Mouse (Mus musculus): Measurements from ENCODE around the gene Arl5a. TPM values are rescaled to one million over a fixed set of nuclear protein-coding genes. Genes with fewer than 3 reads are reported as not detected.

Gene Arl5a
- total and polyA plus RNA-seq, 3 experiments = 12.7 to 36.8 (median 14.4) TPM

- TF ChIP-seq GABPA (IDR thresholded peaks at IDR 0.05; ENCODE audit: low read depth, low read length) (no peak), GATA1 (IDR thresholded peaks at IDR 0.05; ENCODE audit: low read depth, low read length) (no peak), ZC3H11A (IDR thresholded peaks at IDR 0.05; ENCODE audit: low read depth, low read length) (no peak), TAL1 (IDR thresholded peaks at IDR 0.05; ENCODE audit: low read length) (no peak), USF1 (IDR thresholded peaks at IDR 0.05; ENCODE audit: low read depth, low read length) (no peak), UBTF (IDR thresholded peaks at IDR 0.05; ENCODE audit: borderline replicate concordance, insufficient read depth, low read depth, low read length) (no peak), ELF1 (IDR thresholded peaks at IDR 0.05; ENCODE audit: low read depth, low read length) (no peak), RCOR1 (IDR thresholded peaks at IDR 0.05; ENCODE audit: low read depth, low read length) (no peak), ETS1 (IDR thresholded peaks at IDR 0.05; ENCODE audit: low read depth, low read length) (no peak), MAZ (IDR thresholded peaks at IDR 0.05; ENCODE audit: low read depth, low read length) (no peak), KAT2A (conservative IDR thresholded peaks at IDR 0.05; ENCODE audit: low read depth, low read length) (no peak), POLR2AphosphoS5 (IDR thresholded peaks at IDR 0.05; ENCODE audit: borderline replicate concordance, low read depth, low read length) (no peak), ZNF384 (IDR thresholded peaks at IDR 0.05; ENCODE audit: low read depth, low read length) (no peak), SMC3 (IDR thresholded peaks at IDR 0.05; ENCODE audit: low read depth, low read length) (no peak), MYB (IDR thresholded peaks at IDR 0.05; ENCODE audit: low read depth, low read length) (no peak), POLR2AphosphoS2 (IDR thresholded peaks at IDR 0.05; ENCODE audit: low read length) (no peak), HCFC1 (IDR thresholded peaks at IDR 0.05; ENCODE audit: low read depth, low read length) (no peak), NELFE (IDR thresholded peaks at IDR 0.05; ENCODE audit: low read depth, low read length) (no peak)
- DNase-seq (ENCODE audit: low read depth, low spot score) = no peak
- Histone ChIP-seq H3K4me3 (ENCODE audit: control insufficient read depth in 1 of 2, insufficient read depth in 1 of 2, low read depth in 2 of 2, low read length in 2 of 2) (no peak overlapping the region), H3K4me1 (ENCODE audit: control insufficient read depth in 1 of 2, insufficient read depth in 2 of 2, low read length in 2 of 2) (peaks cover 0 to 5% of the 10 kb centered on the region in 2 experiments; a peak in 2 of 4 replicates), H3K9me3 (replicated peaks; ENCODE audit: insufficient read depth, low read length) (no peaks in the 10 kb centered on the region), H3K79me2 (ENCODE audit: control insufficient read depth, insufficient read depth, low read length, poor library complexity) (no peaks in the 10 kb centered on the region), H3K36me3 (ENCODE audit: control insufficient read depth in 1 of 2, insufficient read depth in 2 of 2, low read length in 2 of 2) (peaks cover 0 to 3% of the 10 kb centered on the region in 2 experiments; a peak in 2 of 4 replicates), H3K27me3 (ENCODE audit: control insufficient read depth in 1 of 2, insufficient read depth in 2 of 2, low read length in 2 of 2) (no peaks in the 10 kb centered on the region), H3K9ac (ENCODE audit: control insufficient read depth, low read depth, low read length, poor library complexity, severe bottlenecking) (no peak overlapping the region), H3K27ac (ENCODE audit: control insufficient read depth, low read depth, low read length) (no peak overlapping the region)
Measured at GRCm38 (mm10) chr2:52386037-52386436, 38.7 kb downstream of the Arl5a start.

GRCm38 (mm10) chr2:52378848-52379261 lies 45.8 kb downstream of the Arl5a start:
- H3K36me3 ChIP-seq (ENCODE audit: control insufficient read depth in 1 of 2, insufficient read depth in 2 of 2, low read length in 2 of 2) = peaks cover 0 to 2% of the 10 kb centered on the region in 2 experiments; a peak in 2 of 4 replicates
- peak; percentile 94 for DNase-seq (ENCODE audit: low read depth, low spot score)
- no peaks in the 10 kb centered on the region for H3K79me2 ChIP-seq (ENCODE audit: control insufficient read depth, insufficient read depth, low read length, poor library complexity)
- H3K27me3 ChIP-seq (ENCODE audit: control insufficient read depth in 1 of 2, insufficient read depth in 2 of 2, low read length in 2 of 2) = no peaks in the 10 kb centered on the region; a peak in 1 of 4 replicates
- peak overlapping the region; percentile 74 for H3K27ac ChIP-seq (ENCODE audit: control insufficient read depth, low read depth, low read length)
- H3K4me3 ChIP-seq (ENCODE audit: control insufficient read depth in 1 of 2, insufficient read depth in 1 of 2, low read depth in 2 of 2, low read length in 2 of 2) = peak overlapping the region; percentile 69 to 82
- no peaks in the 10 kb centered on the region for H3K9me3 ChIP-seq (replicated peaks; ENCODE audit: insufficient read depth, low read length)
- H3K9ac ChIP-seq (ENCODE audit: control insufficient read depth, low read depth, low read length, poor library complexity, severe bottlenecking) = peak overlapping the region; percentile 55
- H3K4me1 ChIP-seq (ENCODE audit: control insufficient read depth in 1 of 2, insufficient read depth in 2 of 2, low read length in 2 of 2) = no peaks in the 10 kb centered on the region; a peak in 2 of 4 replicates
- no peak; the same call in 1 of the 2 replicates for TF ChIP-seq ZC3H11A (IDR thresholded peaks at IDR 0.05; ENCODE audit: low read depth, low read length)
- TF ChIP-seq MAZ (IDR thresholded peaks at IDR 0.05; ENCODE audit: low read depth, low read length) = peak; percentile 49; the same call in 1 of the 2 replicates
- TF ChIP-seq CHD1 (IDR thresholded peaks at IDR 0.05; ENCODE audit: low read depth, low read length) = no peak
- peak; percentile 41 for TF ChIP-seq MYC (IDR thresholded peaks at IDR 0.05; ENCODE audit: low read depth, low read length)
- TF ChIP-seq CTCF (IDR thresholded peaks at IDR 0.05 in 2 of 3, conservative IDR thresholded peaks at IDR 0.05 in 1 of 3; ENCODE audit: control insufficient read depth in 1 of 3, insufficient read depth in 1 of 3, low read depth in 2 of 3, low read length in 3 of 3, poor library complexity in 1 of 3, severe bottlenecking in 1 of 3) = no peak
- peak; percentile 32; the same call in 1 of the 2 replicates for TF ChIP-seq TAL1 (IDR thresholded peaks at IDR 0.05; ENCODE audit: low read length)
- TF ChIP-seq ZMIZ1 (IDR thresholded peaks at IDR 0.05; ENCODE audit: low read depth, low read length) = 0 out of 2 replicates have a peak, but pooled peaks have one; percentile 53
- peak; percentile 12 to 47; a peak in 3 of 4 replicates for TF ChIP-seq EP300 (IDR thresholded peaks at IDR 0.05; ENCODE audit: low read depth in 1 of 2, low read length in 2 of 2)
- no peak for TF ChIP-seq JUND (IDR thresholded peaks at IDR 0.05; ENCODE audit: low read depth, low read length)
- no peak for TF ChIP-seq MEF2A (IDR thresholded peaks at IDR 0.05; ENCODE audit: extremely low read depth, insufficient replicate concordance, low read depth, low read length, poor library complexity, severe bottlenecking)
- TF ChIP-seq NELFE (IDR thresholded peaks at IDR 0.05; ENCODE audit: low read depth, low read length) = peak; percentile 13; the same call in 1 of the 2 replicates
- TF ChIP-seq TCF12 (IDR thresholded peaks at IDR 0.05; ENCODE audit: low read depth, low read length) = peak; percentile 52; the same call in 1 of the 2 replicates
- TF ChIP-seq HCFC1 (IDR thresholded peaks at IDR 0.05; ENCODE audit: low read depth, low read length) = peak; percentile 13; the same call in 1 of the 2 replicates
- TF ChIP-seq KAT2A (conservative IDR thresholded peaks at IDR 0.05; ENCODE audit: low read depth, low read length) = no peak
- no peak for TF ChIP-seq USF2 (IDR thresholded peaks at IDR 0.05; ENCODE audit: borderline replicate concordance in 1 of 2, insufficient read depth in 1 of 2, low read depth in 1 of 2, low read length in 2 of 2)
- peak; percentile 90 for TF ChIP-seq SIN3A (IDR thresholded peaks at IDR 0.05; ENCODE audit: low read length)
- TF ChIP-seq TBP (IDR thresholded peaks at IDR 0.05; ENCODE audit: low read depth, low read length) = no peak
- no peak for TF ChIP-seq GATA1 (IDR thresholded peaks at IDR 0.05; ENCODE audit: low read depth, low read length)
- TF ChIP-seq UBTF (IDR thresholded peaks at IDR 0.05; ENCODE audit: borderline replicate concordance, insufficient read depth, low read depth, low read length) = no peak

Measured in MEL (cell line).